Comparison of ENCODE assay signal across 9 mouse cellular contexts in the genomic region with DNA sequence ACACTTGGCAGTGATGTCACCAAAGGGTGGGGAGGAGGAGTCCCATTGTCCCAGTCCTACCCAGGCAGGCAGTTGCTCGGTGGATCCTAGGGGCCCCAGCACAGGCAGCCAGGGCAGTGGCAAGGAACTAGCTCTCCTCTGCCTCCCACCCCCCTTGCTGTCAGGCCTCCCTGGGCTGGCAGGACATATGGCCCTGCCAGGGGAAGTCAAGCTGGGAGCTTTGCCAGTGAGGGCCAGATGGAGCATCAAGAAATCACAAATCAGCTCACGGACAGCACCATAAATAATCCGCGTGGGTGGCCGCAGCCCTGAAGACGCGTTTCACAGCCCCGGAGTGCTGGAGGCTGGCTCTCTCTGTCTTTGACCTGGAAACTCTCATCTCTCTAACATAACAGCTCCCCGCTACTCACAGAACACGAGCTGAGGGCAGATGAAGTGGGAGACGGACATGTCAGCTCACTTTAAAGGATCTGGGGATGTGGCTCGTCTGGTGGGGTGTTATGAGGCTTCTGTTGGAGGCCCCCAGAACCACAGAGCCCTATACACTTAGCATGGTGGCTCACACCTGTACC. TPM values are rescaled to one million over a fixed set of nuclear protein-coding genes. Genes with fewer than 3 reads are reported as not detected.
DNase-seq lines count a peak whose midpoint lies in the region; ATAC-seq and TF ChIP-seq lines count a peak whose summit lies in the region.
"Had no signal": no experiment of that assay in that cellular context is flagged by ENCODE, and none has a peak within 500 bp of the region (broad histone marks: within the 10 kb centered on the region; RNA-seq: fewer than 3 reads in every experiment).

No protein-coding gene starts in this region.

- TF ChIP-seq CTCF in thymus, adult 2 months (IDR thresholded peaks at IDR 0.05; ENCODE audit: borderline replicate concordance, control insufficient read depth, extremely low read depth, insufficient read depth, low read length, poor library complexity) = no peak

- H3K27ac ChIP-seq in lung, embryonic 15.5 days = peak overlapping the region; percentile 61
- peak overlapping the region; percentile 64 for H3K27ac ChIP-seq in midbrain, embryonic 16.5 days (ENCODE audit: low read length)
- H3K27ac ChIP-seq in thymus, adult 2 months (ENCODE audit: control insufficient read depth, insufficient read depth, low read length) = no peak overlapping the region
- H3K27ac ChIP-seq: liver, embryonic 15.5 days had no signal

- no peak overlapping the region; the same call in 1 of the 2 replicates for H3K9ac ChIP-seq in lung, embryonic 15.5 days
- H3K9ac ChIP-seq in midbrain, embryonic 16.5 days (ENCODE audit: low read depth, low read length) = peak overlapping the region; percentile 41; the same call in 1 of the 2 replicates
- H3K9ac ChIP-seq: liver, embryonic 15.5 days had no signal

- no peak for TF ChIP-seq POLR2A in thymus, adult 2 months (IDR thresholded peaks at IDR 0.05; ENCODE audit: control insufficient read depth, extremely low read depth, insufficient read depth, low read length, poor library complexity)

- peaks cover 17% of the 10 kb centered on the region for H3K4me1 ChIP-seq in lung, embryonic 15.5 days
- peaks cover 5% of the 10 kb centered on the region; the same call in 1 of the 2 replicates for H3K4me1 ChIP-seq in midbrain, embryonic 16.5 days (ENCODE audit: control insufficient read depth, insufficient read depth, low read length)
- no peaks in the 10 kb centered on the region for H3K4me1 ChIP-seq in thymus, adult 2 months (replicated peaks; ENCODE audit: control insufficient read depth, insufficient read depth, low read length)

- ATAC-seq in lung, embryonic 15.5 days (ENCODE audit: borderline replicate concordance, extremely low read depth, low FRiP score, low TSS enrichment) = peak; percentile 76; the same call in 1 of the 2 replicates
- peak; percentile 56 for ATAC-seq in granulocyte monocyte progenitor cell, adult 5-6 weeks (replicated peaks; ENCODE audit: poor library complexity, severe bottlenecking)
- peak; percentile 71 for ATAC-seq in midbrain, embryonic 16.5 days

- no peaks in the 10 kb centered on the region for H3K36me3 ChIP-seq in lung, embryonic 15.5 days
- H3K36me3 ChIP-seq in midbrain, embryonic 16.5 days (ENCODE audit: control insufficient read depth, insufficient read depth, low read length) = no peaks in the 10 kb centered on the region
- no peaks in the 10 kb centered on the region for H3K36me3 ChIP-seq in thymus, adult 2 months (ENCODE audit: control insufficient read depth, insufficient read depth, low read length)
- H3K36me3 ChIP-seq: liver, embryonic 15.5 days had no signal

- no peak overlapping the region for H3K4me3 ChIP-seq in lung, embryonic 15.5 days
- no peak overlapping the region for H3K4me3 ChIP-seq in midbrain, embryonic 16.5 days (ENCODE audit: low read depth, low read length)
- H3K4me3 ChIP-seq in thymus, adult 2 months (ENCODE audit: control insufficient read depth, insufficient read depth, low read length) = no peak overlapping the region
- H3K4me3 ChIP-seq: liver, embryonic 15.5 days had no signal

- H3K27me3 ChIP-seq in lung, embryonic 15.5 days = no peaks in the 10 kb centered on the region
- H3K27me3 ChIP-seq in midbrain, embryonic 16.5 days (ENCODE audit: control insufficient read depth, insufficient read depth, low read depth, low read length) = no peaks in the 10 kb centered on the region
- H3K27me3 ChIP-seq in thymus, adult 2 months (ENCODE audit: control insufficient read depth, insufficient read depth, low read length) = no peaks in the 10 kb centered on the region
- H3K27me3 ChIP-seq: liver, embryonic 15.5 days had no signal

- H3K9me3 ChIP-seq in lung, embryonic 15.5 days = no peaks in the 10 kb centered on the region
- no peaks in the 10 kb centered on the region for H3K9me3 ChIP-seq in midbrain, embryonic 16.5 days (replicated peaks; ENCODE audit: control insufficient read depth, low read length, poor library complexity, severe bottlenecking)
- H3K9me3 ChIP-seq: liver, embryonic 15.5 days had no signal

- WGBS in lung, embryonic 15.5 days = 14% methylated on average over 12 of the region's 12 CpGs
- 11% methylated on average over 12 of the region's 12 CpGs for WGBS in midbrain, embryonic 16.5 days
- 26% methylated on average over 12 of the region's 12 CpGs for WGBS in thymus, adult 2 months

- H3K4me2 ChIP-seq in lung, embryonic 15.5 days = peak overlapping the region; percentile 23; the same call in 1 of the 2 replicates
- peak overlapping the region; percentile 14; the same call in 1 of the 2 replicates for H3K4me2 ChIP-seq in midbrain, embryonic 16.5 days (ENCODE audit: low read length)
- H3K4me2 ChIP-seq: liver, embryonic 15.5 days had no signal

- no peak for DNase-seq in lung, postnatal 36 days
- peak; percentile 53 to 89 for DNase-seq in cerebellum, postnatal 4 days (ENCODE audit: low spot score in 2 of 2)
- DNase-seq in layer of hippocampus, postnatal 25 days (ENCODE audit: extremely low spot score in 1 of 2, low spot score in 1 of 2) = peak; percentile 57 to 62
- no peak for DNase-seq in thymus, adult 2 months
- no peak for DNase-seq in B cell, adult 2 months

RNA-seq across cellular contexts. Expression of gene Rps10, which starts 6.1 kb away (rescaled TPM):
- polyA plus RNA-seq in lung, embryonic 15.5 days (2015; fragmentation: Nextera tagmentation; extraction: Ambion mirVana) = 868 and 923 TPM in 2 replicates
- total RNA-seq in granulocyte monocyte progenitor cell, adult 5-6 weeks (2014; fragmentation: Nextera tagmentation) = 2,240 and 2,398 TPM in 2 replicates
- total RNA-seq in granulocyte monocyte progenitor cell, adult 5-6 weeks (2017) = 2,059 and 2,173 TPM in 2 replicates
- 100 to 1,000 TPM; 437 to 494 TPM for total RNA-seq in layer of hippocampus, postnatal 25 days (2021)
- polyA plus RNA-seq in midbrain, embryonic 16.5 days (2015; fragmentation: Nextera tagmentation; extraction: Ambion mirVana) = 400 and 420 TPM in 2 replicates
- polyA plus RNA-seq in thymus, adult 2 months (2012; rRNA removed) = 1,664 and 2,025 TPM in 2 replicates

RNA-seq across cellular contexts. Expression of gene RPS10-NUDT3, which starts 7.6 kb away (rescaled TPM):
- polyA plus RNA-seq in lung, embryonic 15.5 days (2015; fragmentation: Nextera tagmentation; extraction: Ambion mirVana) = not detected in 2 replicates
- not detected in 2 replicates for total RNA-seq in granulocyte monocyte progenitor cell, adult 5-6 weeks (2014; fragmentation: Nextera tagmentation)
- not detected in 2 replicates for total RNA-seq in granulocyte monocyte progenitor cell, adult 5-6 weeks (2017)
- total RNA-seq in layer of hippocampus, postnatal 25 days (2021) = 1 to 10 TPM in 1 of 2 experiments, not detected in 1; 1.5 TPM
- polyA plus RNA-seq in midbrain, embryonic 16.5 days (2015; fragmentation: Nextera tagmentation; extraction: Ambion mirVana) = not detected in 2 replicates
- polyA plus RNA-seq in thymus, adult 2 months (2012; rRNA removed) = not detected in 2 replicates
- polyA plus RNA-seq: liver, embryonic 15.5 days had no signal

RNA-seq across cellular contexts. Expression of gene Pacsin1, which starts 12.7 kb away (rescaled TPM):
- polyA plus RNA-seq in lung, embryonic 15.5 days (2015; fragmentation: Nextera tagmentation; extraction: Ambion mirVana) = 0.61 and 0.93 TPM in 2 replicates
- not detected in 2 replicates for total RNA-seq in granulocyte monocyte progenitor cell, adult 5-6 weeks (2014; fragmentation: Nextera tagmentation)
- total RNA-seq in granulocyte monocyte progenitor cell, adult 5-6 weeks (2017) = 0.43 TPM in 1 of 2 replicates, not detected in the other
- 100 to 1,000 TPM; 302 to 321 TPM for total RNA-seq in layer of hippocampus, postnatal 25 days (2021)
- 58.9 and 67.7 TPM in 2 replicates for polyA plus RNA-seq in midbrain, embryonic 16.5 days (2015; fragmentation: Nextera tagmentation; extraction: Ambion mirVana)
- 24.0 and 24.7 TPM in 2 replicates for polyA plus RNA-seq in thymus, adult 2 months (2012; rRNA removed)

RNA-seq across cellular contexts. Expression of gene Nudt3, which starts 19.3 kb away (rescaled TPM):
- polyA plus RNA-seq in lung, embryonic 15.5 days (2015; fragmentation: Nextera tagmentation; extraction: Ambion mirVana) = 92.0 and 95.9 TPM in 2 replicates
- 95.3 and 120 TPM in 2 replicates for total RNA-seq in granulocyte monocyte progenitor cell, adult 5-6 weeks (2014; fragmentation: Nextera tagmentation)
- total RNA-seq in granulocyte monocyte progenitor cell, adult 5-6 weeks (2017) = 173 and 194 TPM in 2 replicates
- total RNA-seq in layer of hippocampus, postnatal 25 days (2021) = 100 to 1,000 TPM; 534 to 560 TPM
- 246 and 248 TPM in 2 replicates for polyA plus RNA-seq in midbrain, embryonic 16.5 days (2015; fragmentation: Nextera tagmentation; extraction: Ambion mirVana)
- polyA plus RNA-seq in thymus, adult 2 months (2012; rRNA removed) = 86.3 and 110 TPM in 2 replicates

Comparison
In these comparisons a context has a peak if more than half of its experiments do, and no peak if none do; other contexts are left out.
1. DNase-seq: peak in cerebellum, postnatal 4 days (2 of 2) and layer of hippocampus, postnatal 25 days (2 of 2); none in lung, postnatal 36 days (single experiment), thymus, adult 2 months (single experiment) and B cell, adult 2 months (0 of 2).
2. RNA of gene Pacsin1, which starts 12.7 kb away (polyA plus RNA-seq): 58.9 to 67.7 TPM in midbrain, embryonic 16.5 days and 24.0 to 24.7 TPM in thymus, adult 2 months; 0.61 to 0.93 TPM in lung, embryonic 15.5 days; every median in the first group is over 10 times any median in the second.
3. Peak in every context shown above with its lines, with median percentiles within 50 percentile points of each other: ATAC-seq.